23 mouse cellular contexts compared by ENCODE assay signal in genomic region chr2:60152481-60152880, GRCm38 (mm10).
"Had no signal": no experiment of that assay in that cellular context is flagged by ENCODE, and none has a peak within 500 bp of the region (broad histone marks: within the 10 kb centered on the region; RNA-seq: fewer than 3 reads in every experiment).

No protein-coding gene starts in this region.

- H3K27ac ChIP-seq: heart, adult 2 months; hindbrain, embryonic 10.5 days; hindbrain, embryonic 12.5 days; hindbrain, embryonic 14.5 days; intestine, embryonic 15.5 days; layer of hippocampus, adult 2 months; left cerebral cortex, adult 2 months; limb, embryonic 13.5 days; limb, embryonic 15.5 days; liver, embryonic 12.5 days had no signal

- H3K9me3 ChIP-seq: heart, embryonic 12.5 days; hindbrain, embryonic 10.5 days; hindbrain, embryonic 12.5 days; intestine, embryonic 15.5 days; limb, embryonic 13.5 days; limb, embryonic 15.5 days; liver, embryonic 12.5 days had no signal

- H3K27me3 ChIP-seq: heart, embryonic 12.5 days; hindbrain, embryonic 12.5 days; intestine, embryonic 15.5 days; limb, embryonic 13.5 days; limb, embryonic 15.5 days; liver, embryonic 12.5 days had no signal

- DNase-seq: gastrocnemius, postnatal 14 days; gastrocnemius, postnatal 36 days; heart, adult 2 months; heart, postnatal 10 days; heart, postnatal 4 days; kidney, adult 18-20 months; kidney, adult 8-10 months; kidney, postnatal 10 days; kidney, postnatal 25 days; kidney, postnatal 4 days had no signal

- H3K4me2 ChIP-seq: heart, embryonic 12.5 days; hindbrain, embryonic 12.5 days; hindbrain, embryonic 14.5 days; intestine, embryonic 15.5 days; limb, embryonic 13.5 days; limb, embryonic 15.5 days; liver, embryonic 12.5 days had no signal

- H3K36me3 ChIP-seq: heart, embryonic 12.5 days; hindbrain, embryonic 10.5 days; hindbrain, embryonic 12.5 days; intestine, embryonic 15.5 days; limb, embryonic 13.5 days; limb, embryonic 15.5 days; liver, embryonic 12.5 days had no signal

- ATAC-seq: hindbrain, embryonic 16.5 days; inflammation-experienced regulatory T-cells, adult 6 months; intestine, embryonic 15.5 days; intestine, postnatal 0 days; liver, embryonic 12.5 days had no signal

- H3K9ac ChIP-seq: heart, embryonic 12.5 days; hindbrain, embryonic 12.5 days; hindbrain, embryonic 14.5 days; intestine, embryonic 15.5 days; limb, embryonic 13.5 days; limb, embryonic 15.5 days; liver, embryonic 12.5 days had no signal

- H3K4me1 ChIP-seq: heart, embryonic 12.5 days; hindbrain, embryonic 12.5 days; intestine, embryonic 15.5 days; limb, embryonic 15.5 days had no signal

- H3K4me3 ChIP-seq: heart, adult 2 months; heart, embryonic 12.5 days; hindbrain, embryonic 10.5 days; hindbrain, embryonic 12.5 days; intestine, embryonic 15.5 days; layer of hippocampus, adult 2 months; left cerebral cortex, adult 2 months; limb, embryonic 13.5 days; limb, embryonic 15.5 days; liver, embryonic 12.5 days had no signal
